In the genomic region with DNA sequence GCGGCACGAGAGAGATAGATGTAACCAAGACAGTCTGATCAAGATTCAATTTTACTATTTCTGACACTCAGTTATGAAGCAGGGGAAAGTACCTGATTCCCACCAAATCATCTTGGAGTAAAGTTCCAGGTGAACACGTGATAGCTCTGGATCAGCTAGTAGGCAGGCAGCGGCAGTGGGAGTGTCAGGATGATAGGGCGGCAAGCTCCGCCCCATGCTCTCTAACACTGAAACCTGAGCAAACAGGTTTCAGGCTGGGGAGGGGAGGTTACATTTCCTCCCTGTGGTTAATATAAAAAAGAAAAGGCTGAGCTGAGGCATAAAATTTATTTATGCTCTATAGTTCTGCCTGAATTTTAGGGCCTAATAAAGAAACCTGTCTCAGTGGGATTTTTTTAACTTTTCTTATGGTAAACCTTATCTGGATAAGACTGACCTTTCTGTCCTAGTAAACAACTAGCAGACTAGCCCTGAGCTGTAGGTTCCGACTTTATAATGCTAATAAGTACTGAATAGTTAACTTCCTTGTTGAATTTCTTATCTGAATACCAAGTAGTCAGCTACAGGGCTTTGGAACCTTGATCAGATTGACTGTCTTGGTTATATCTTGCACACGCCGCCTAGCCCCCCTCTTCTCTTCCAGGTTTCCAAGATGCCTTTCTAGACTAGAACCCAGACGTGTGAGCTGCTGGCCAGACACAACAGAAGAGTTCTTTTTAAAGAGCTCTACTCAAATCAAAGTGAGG, we compare ENCODE assay signal across 15 mouse cellular contexts.
DNase-seq lines count a peak whose midpoint lies in the region; ATAC-seq and TF ChIP-seq lines count a peak whose summit lies in the region.
"Had no signal": no experiment of that assay in that cellular context is flagged by ENCODE, and none has a peak within 500 bp of the region (broad histone marks: within the 10 kb centered on the region; RNA-seq: fewer than 3 reads in every experiment).

No protein-coding gene starts in this region.

- H3K4me2 ChIP-seq in lung, embryonic 14.5 days: no peak overlapping the region
- peak overlapping the region; percentile 26; the same call in 1 of the 2 replicates for H3K4me2 ChIP-seq in kidney, embryonic 16.5 days (replicated peaks; ENCODE audit: low read depth, low read length)
- no peak overlapping the region for H3K4me2 ChIP-seq in hindbrain, embryonic 16.5 days (ENCODE audit: low read length)
- H3K4me2 ChIP-seq: embryonic facial prominence, embryonic 13.5 days had no signal

- no peak for TF ChIP-seq POLR2A in small intestine, adult 2 months (IDR thresholded peaks at IDR 0.05; ENCODE audit: low read depth, low read length)

- no peaks in the 10 kb centered on the region for H3K4me1 ChIP-seq in lung, embryonic 14.5 days (ENCODE audit: insufficient read depth)
- no peaks in the 10 kb centered on the region for H3K4me1 ChIP-seq in kidney, embryonic 16.5 days (ENCODE audit: insufficient read depth, low read length)
- peaks cover 6% of the 10 kb centered on the region; the same call in 1 of the 2 replicates for H3K4me1 ChIP-seq in small intestine, adult 2 months (ENCODE audit: control insufficient read depth, insufficient read depth, insufficient read length, low read length)
- no peaks in the 10 kb centered on the region for H3K4me1 ChIP-seq in hindbrain, embryonic 16.5 days (ENCODE audit: control insufficient read depth, insufficient read depth, low read depth, low read length)
- H3K4me1 ChIP-seq: embryonic facial prominence, embryonic 13.5 days had no signal

- no peak overlapping the region for H3K9ac ChIP-seq in lung, embryonic 14.5 days
- H3K9ac ChIP-seq in kidney, embryonic 16.5 days (replicated peaks; ENCODE audit: low read length): no peak overlapping the region
- H3K9ac ChIP-seq in hindbrain, embryonic 16.5 days (ENCODE audit: low read depth, low read length): no peak overlapping the region
- H3K9ac ChIP-seq: embryonic facial prominence, embryonic 13.5 days had no signal

- H3K27me3 ChIP-seq in lung, embryonic 14.5 days (ENCODE audit: insufficient read depth, low read length): no peaks in the 10 kb centered on the region
- H3K27me3 ChIP-seq in kidney, embryonic 16.5 days (ENCODE audit: insufficient read depth, low read length): no peaks in the 10 kb centered on the region
- H3K27me3 ChIP-seq in small intestine, adult 2 months (ENCODE audit: control insufficient read depth, insufficient read depth, low read length): no peaks in the 10 kb centered on the region
- H3K27me3 ChIP-seq in hindbrain, embryonic 16.5 days (replicated peaks; ENCODE audit: control insufficient read depth, insufficient read depth, low read length): no peaks in the 10 kb centered on the region
- H3K27me3 ChIP-seq: CH12.LX; embryonic facial prominence, embryonic 13.5 days had no signal

- TF ChIP-seq CTCF in lung, embryonic 14.5 days (IDR thresholded peaks at IDR 0.05; ENCODE audit: low read depth): no peak
- no peak for TF ChIP-seq CTCF in small intestine, adult 2 months (IDR thresholded peaks at IDR 0.05; ENCODE audit: extremely low read depth, insufficient read length, insufficient replicate concordance, low read depth, low read length)

- H3K36me3 ChIP-seq in lung, embryonic 14.5 days (ENCODE audit: insufficient read depth): no peaks in the 10 kb centered on the region
- H3K36me3 ChIP-seq in kidney, embryonic 16.5 days (ENCODE audit: insufficient read depth, low read length): no peaks in the 10 kb centered on the region
- no peaks in the 10 kb centered on the region for H3K36me3 ChIP-seq in small intestine, adult 2 months (ENCODE audit: control insufficient read depth, insufficient read depth, low read length)
- H3K36me3 ChIP-seq in hindbrain, embryonic 16.5 days (ENCODE audit: control insufficient read depth, insufficient read depth, low read length): no peaks in the 10 kb centered on the region
- H3K36me3 ChIP-seq: embryonic facial prominence, embryonic 13.5 days had no signal

- no peak for ATAC-seq in lung, embryonic 14.5 days (ENCODE audit: insufficient read depth)
- 0 out of 2 replicates have a peak, but pooled peaks have one; percentile 32 for ATAC-seq in common myeloid progenitor, adult 5-6 weeks (replicated peaks; ENCODE audit: low read depth, poor library complexity, severe bottlenecking)
- ATAC-seq in kidney, embryonic 16.5 days (ENCODE audit: low FRiP score, low TSS enrichment): peak; percentile 63; the same call in 1 of the 2 replicates
- ATAC-seq in hindbrain, embryonic 16.5 days: no peak
- no peak for ATAC-seq in granulocyte monocyte progenitor cell, adult 5-6 weeks (replicated peaks; ENCODE audit: poor library complexity, severe bottlenecking)

- H3K27ac ChIP-seq in lung, embryonic 14.5 days (ENCODE audit: low read depth): no peak overlapping the region
- H3K27ac ChIP-seq in kidney, embryonic 16.5 days (ENCODE audit: low read length): peak overlapping the region; percentile 54; the same call in 1 of the 2 replicates
- peak overlapping the region; percentile 59 for H3K27ac ChIP-seq in small intestine, adult 2 months (ENCODE audit: insufficient read depth, low read depth, low read length)
- no peak overlapping the region for H3K27ac ChIP-seq in hindbrain, embryonic 16.5 days (ENCODE audit: low read depth, low read length)
- H3K27ac ChIP-seq: embryonic facial prominence, embryonic 13.5 days; macrophage had no signal

- no peak overlapping the region for H3K4me3 ChIP-seq in lung, embryonic 14.5 days (ENCODE audit: low read depth, low read length)
- no peak overlapping the region for H3K4me3 ChIP-seq in kidney, embryonic 16.5 days (ENCODE audit: low read length)
- H3K4me3 ChIP-seq in small intestine, adult 2 months (ENCODE audit: low read depth, low read length): peak overlapping the region; percentile 32; the same call in 1 of the 2 replicates
- no peak overlapping the region for H3K4me3 ChIP-seq in hindbrain, embryonic 16.5 days (ENCODE audit: low read length)
- H3K4me3 ChIP-seq: embryonic facial prominence, embryonic 13.5 days; myocyte had no signal

- peak; percentile 7 for DNase-seq in lung, embryonic 14.5 days
- DNase-seq in lung, postnatal 25 days (ENCODE audit: low spot score): no peak
- DNase-seq in urinary bladder, postnatal 10 days (ENCODE audit: low spot score): no peak
- DNase-seq: adrenal gland, adult 8-10 months; heart, postnatal 10 days; layer of hippocampus, postnatal 36 days had no signal

- no peaks in the 10 kb centered on the region for H3K9me3 ChIP-seq in lung, embryonic 14.5 days (ENCODE audit: low read depth, low read length)
- no peaks in the 10 kb centered on the region for H3K9me3 ChIP-seq in kidney, embryonic 16.5 days (ENCODE audit: low read length)
- no peaks in the 10 kb centered on the region for H3K9me3 ChIP-seq in hindbrain, embryonic 16.5 days (ENCODE audit: control insufficient read depth, low read length)
- H3K9me3 ChIP-seq: embryonic facial prominence, embryonic 13.5 days had no signal

- whole genome bisulfite sequencing in lung, embryonic 14.5 days: 43% methylated on average over 10 of the region's 10 CpGs
- WGBS in kidney, embryonic 16.5 days: 36% methylated on average over 10 of the region's 10 CpGs
- 22% methylated on average over 10 of the region's 10 CpGs for WGBS in small intestine, adult 2 months
- 52% methylated on average over 10 of the region's 10 CpGs for WGBS in hindbrain, embryonic 16.5 days

Comparison
In these comparisons a context has a peak if more than half of its experiments do, and no peak if none do; other contexts are left out.
1. ATAC-seq: peak in common myeloid progenitor, adult 5-6 weeks (single experiment) and kidney, embryonic 16.5 days (single experiment); none in lung, embryonic 14.5 days (single experiment), hindbrain, embryonic 16.5 days (single experiment) and granulocyte monocyte progenitor cell, adult 5-6 weeks (single experiment).
2. H3K27ac ChIP-seq: peak in kidney, embryonic 16.5 days (single experiment) and small intestine, adult 2 months (single experiment); none in lung, embryonic 14.5 days (single experiment) and hindbrain, embryonic 16.5 days (single experiment).